Mouse (Mus musculus): Measurements from ENCODE around the gene Rbl1. TPM values are rescaled to one million over a fixed set of nuclear protein-coding genes. Genes with fewer than 3 reads are reported as not detected.
"Not testable (repeated sequence)": the region's sequence is repeated elsewhere in the genome, so short reads cannot be mapped to it uniquely, and the experiment has no call there.

Gene Rbl1
- polyA plus RNA-seq, 1 experiment from 2014 or later = 9.4 TPM

GRCm38 (mm10) chr2:157165312-157166224 is 38.8 kb downstream of the Rbl1 start:
- H3K4me1 ChIP-seq (replicated peaks); H3K27me3 ChIP-seq; H3K27ac ChIP-seq; H3K9me3 ChIP-seq; H3K4me2 ChIP-seq; ATAC-seq (ENCODE audit: low FRiP score); H3K9ac ChIP-seq; H3K4me3 ChIP-seq: not testable (repeated sequence)
- H3K36me3 ChIP-seq = peaks cover 45% of the 10 kb centered on the region

GRCm38 (mm10) chr2:157164101-157164500 is 40.2 kb downstream of the Rbl1 start:
- Histone ChIP-seq H3K36me3 (peaks cover 59% of the 10 kb centered on the region), H3K9me3 (no peaks in the 10 kb centered on the region), H3K4me1 (replicated peaks) (no peaks in the 10 kb centered on the region), H3K27ac (no peak overlapping the region), H3K4me2 (no peak overlapping the region), H3K4me3 (no peak overlapping the region), H3K27me3 (no peaks in the 10 kb centered on the region), H3K9ac (no peak overlapping the region)
- no peak for ATAC-seq (ENCODE audit: low FRiP score)
- WGBS = 91% methylated on average over 2 of the region's 2 CpGs

- H3K4me2 ChIP-seq = no peak overlapping the region
- no peak overlapping the region for H3K27ac ChIP-seq
- WGBS = 93% methylated on average over 1 of the region's 1 CpGs
- H3K36me3 ChIP-seq = peaks cover 62% of the 10 kb centered on the region
- no peaks in the 10 kb centered on the region for H3K9me3 ChIP-seq
- no peaks in the 10 kb centered on the region for H3K27me3 ChIP-seq
- H3K4me3 ChIP-seq = no peak overlapping the region
- H3K4me1 ChIP-seq (replicated peaks) = no peaks in the 10 kb centered on the region
- no peak for ATAC-seq (ENCODE audit: low FRiP score)
- H3K9ac ChIP-seq = no peak overlapping the region
Observed at GRCm38 (mm10) chr2:157156079-157156478, 48.3 kb downstream of the Rbl1 start.

GRCm38 (mm10) chr2:157153235-157153634 is 51.1 kb downstream of the Rbl1 start:
- Histone ChIP-seq H3K9ac (no peak overlapping the region), H3K4me1 (replicated peaks) (no peaks in the 10 kb centered on the region), H3K27me3 (no peaks in the 10 kb centered on the region), H3K27ac (no peak overlapping the region), H3K36me3 (peaks cover 60% of the 10 kb centered on the region), H3K9me3 (no peaks in the 10 kb centered on the region), H3K4me2 (no peak overlapping the region), H3K4me3 (no peak overlapping the region)
- WGBS = 85% methylated on average over 2 of the region's 2 CpGs
- no peak for ATAC-seq (ENCODE audit: low FRiP score)

GRCm38 (mm10) chr2:157148417-157148816 is 55.9 kb downstream of the Rbl1 start:
- 92% methylated on average over 5 of the region's 5 CpGs for WGBS
- Histone ChIP-seq H3K9ac (no peak overlapping the region), H3K4me1 (replicated peaks) (no peaks in the 10 kb centered on the region), H3K36me3 (peaks cover 67% of the 10 kb centered on the region), H3K4me2 (no peak overlapping the region), H3K27ac (no peak overlapping the region), H3K9me3 (no peaks in the 10 kb centered on the region), H3K27me3 (no peaks in the 10 kb centered on the region), H3K4me3 (no peak overlapping the region)
- no peak for ATAC-seq (ENCODE audit: low FRiP score)

- Histone ChIP-seq H3K36me3 (peaks cover 62% of the 10 kb centered on the region), H3K9me3 (no peaks in the 10 kb centered on the region), H3K9ac (no peak overlapping the region), H3K4me1 (replicated peaks) (no peaks in the 10 kb centered on the region), H3K27ac (no peak overlapping the region), H3K4me3 (no peak overlapping the region), H3K4me2 (no peak overlapping the region), H3K27me3 (no peaks in the 10 kb centered on the region)
- no peak for ATAC-seq (ENCODE audit: low FRiP score)
- 95% methylated on average over 9 of the region's 9 CpGs for WGBS
Observed at GRCm38 (mm10) chr2:157147397-157148020, 56.8 kb downstream of the Rbl1 start.

- ATAC-seq (ENCODE audit: low FRiP score) = no peak
- WGBS = 100% methylated on average over 1 of the region's 1 CpGs
Observed at GRCm38 (mm10) chr2:157145173-157145572, 59.2 kb downstream of the Rbl1 start.

GRCm38 (mm10) chr2:157144132-157144531 is 60.2 kb downstream of the Rbl1 start:
- 81% methylated on average over 5 of the region's 5 CpGs for WGBS
- Histone ChIP-seq H3K9ac (no peak overlapping the region), H3K4me2 (no peak overlapping the region), H3K27ac (no peak overlapping the region), H3K9me3 (0 out of 2 replicates have a peak, but pooled peaks cover 12% of the 10 kb centered on the region), H3K4me3 (no peak overlapping the region), H3K36me3 (peaks cover 33% of the 10 kb centered on the region), H3K27me3 (no peaks in the 10 kb centered on the region), H3K4me1 (replicated peaks) (no peaks in the 10 kb centered on the region)
- ATAC-seq (ENCODE audit: low FRiP score) = no peak

More at GRCm38 (mm10) chr2:157145173-157145572, 59.2 kb downstream of the Rbl1 start:
- no peaks in the 10 kb centered on the region for H3K27me3 ChIP-seq
- no peak overlapping the region for H3K4me3 ChIP-seq
- no peak overlapping the region for H3K9ac ChIP-seq
- H3K4me1 ChIP-seq (replicated peaks) = no peaks in the 10 kb centered on the region
- 0 out of 2 replicates have a peak, but pooled peaks cover 4% of the 10 kb centered on the region for H3K9me3 ChIP-seq
- H3K4me2 ChIP-seq = no peak overlapping the region
- H3K36me3 ChIP-seq = peaks cover 41% of the 10 kb centered on the region
- H3K27ac ChIP-seq = no peak overlapping the region

GRCm38 (mm10) chr2:157141962-157142361 is 62.4 kb downstream of the Rbl1 start:
- WGBS = 90% methylated on average over 4 of the region's 4 CpGs
- Histone ChIP-seq H3K9me3 (0 out of 2 replicates have a peak, but pooled peaks cover 12% of the 10 kb centered on the region), H3K27ac (no peak overlapping the region), H3K27me3 (no peaks in the 10 kb centered on the region), H3K4me2 (no peak overlapping the region), H3K4me3 (no peak overlapping the region), H3K36me3 (peaks cover 16% of the 10 kb centered on the region), H3K9ac (no peak overlapping the region), H3K4me1 (replicated peaks) (no peaks in the 10 kb centered on the region)
- no peak for ATAC-seq (ENCODE audit: low FRiP score)

- H3K9ac ChIP-seq = no peak overlapping the region
- ATAC-seq (ENCODE audit: low FRiP score) = no peak
- H3K4me1 ChIP-seq (replicated peaks) = peaks cover 3% of the 10 kb centered on the region
- no peaks in the 10 kb centered on the region for H3K36me3 ChIP-seq
- no peaks in the 10 kb centered on the region for H3K27me3 ChIP-seq
- H3K27ac ChIP-seq = no peak overlapping the region
- no peak overlapping the region for H3K4me2 ChIP-seq
- no peak overlapping the region for H3K4me3 ChIP-seq
- WGBS = 92% methylated on average over 5 of the region's 5 CpGs
- 0 out of 2 replicates have a peak, but pooled peaks cover 12% of the 10 kb centered on the region for H3K9me3 ChIP-seq
Observed at GRCm38 (mm10) chr2:157139251-157139802, 65.0 kb downstream of the Rbl1 start.

- Histone ChIP-seq H3K36me3 (no peaks in the 10 kb centered on the region), H3K9ac (no peak overlapping the region), H3K27ac (no peak overlapping the region), H3K4me3 (no peak overlapping the region), H3K9me3 (0 out of 2 replicates have a peak, but pooled peaks cover 12% of the 10 kb centered on the region), H3K4me1 (replicated peaks) (peaks cover 8% of the 10 kb centered on the region), H3K4me2 (no peak overlapping the region), H3K27me3 (no peaks in the 10 kb centered on the region)
- ATAC-seq (ENCODE audit: low FRiP score) = no peak
- WGBS = 85% methylated on average over 5 of the region's 5 CpGs
Observed at GRCm38 (mm10) chr2:157138808-157139207, 65.5 kb downstream of the Rbl1 start.

GRCm38 (mm10) chr2:157137959-157138731 is 66.2 kb downstream of the Rbl1 start:
- Histone ChIP-seq H3K27me3 (no peaks in the 10 kb centered on the region), H3K4me1 (replicated peaks) (peaks cover 11% of the 10 kb centered on the region), H3K36me3 (no peaks in the 10 kb centered on the region), H3K4me2 (no peak overlapping the region), H3K9ac (no peak overlapping the region), H3K4me3 (no peak overlapping the region), H3K27ac (no peak overlapping the region), H3K9me3 (0 out of 2 replicates have a peak, but pooled peaks cover 12% of the 10 kb centered on the region)
- WGBS = 91% methylated on average over 9 of the region's 9 CpGs
- no peak for ATAC-seq (ENCODE audit: low FRiP score)

All from hindbrain, embryonic 13.5 days (tissue).